Mouse (Mus musculus) gastrocnemius, adult 18-20 months (tissue): Measurements from ENCODE around the gene Fgfr2. TPM values are rescaled to one million over a fixed set of nuclear protein-coding genes. Genes with fewer than 3 reads are reported as not detected.
"Not testable (repeated sequence)": the region's sequence is repeated elsewhere in the genome, so short reads cannot be mapped to it uniquely, and the experiment has no call there.

Source experiments
- DNase-seq: peaks from one replicate; pipeline ENCODE4 v3.0.0; 2021; ENCODE audit warnings: low spot score
- total RNA-seq, 2 experiments: library from RNA; stranded (reverse); gene quantifications; 2 replicates each; pipeline ENCODE4 v1.2.3; 2021

Gene Fgfr2
- total RNA-seq, 2 experiments from 2014 or later: 0.43 to 0.88 TPM

DNA sequence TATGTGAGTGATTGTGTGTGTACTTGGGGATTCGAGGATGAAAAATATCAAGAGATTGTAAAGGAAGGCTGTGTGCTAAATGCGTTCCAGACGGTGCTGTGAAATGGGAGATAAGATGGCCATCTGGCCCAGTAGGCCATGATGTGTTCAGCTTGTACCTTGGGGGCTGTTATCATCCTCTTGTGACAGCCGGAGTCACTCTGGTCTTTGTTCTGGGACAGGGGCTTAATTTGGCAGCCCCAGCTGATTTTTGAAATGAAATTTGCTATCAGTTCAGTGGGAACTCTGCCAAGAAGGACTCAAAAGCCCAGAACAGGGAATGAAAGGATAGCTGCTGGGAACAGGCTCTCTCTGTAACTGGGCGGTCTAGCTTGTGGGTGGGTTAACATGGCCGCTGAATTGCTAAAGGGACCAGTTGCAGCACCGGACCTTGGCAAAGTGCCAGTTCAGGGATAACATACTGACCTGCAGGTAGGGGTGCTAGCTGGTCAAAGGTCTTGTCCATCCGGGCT, 2453.7 kb downstream of the Fgfr2 start:
- DNase-seq: no peak

DNA sequence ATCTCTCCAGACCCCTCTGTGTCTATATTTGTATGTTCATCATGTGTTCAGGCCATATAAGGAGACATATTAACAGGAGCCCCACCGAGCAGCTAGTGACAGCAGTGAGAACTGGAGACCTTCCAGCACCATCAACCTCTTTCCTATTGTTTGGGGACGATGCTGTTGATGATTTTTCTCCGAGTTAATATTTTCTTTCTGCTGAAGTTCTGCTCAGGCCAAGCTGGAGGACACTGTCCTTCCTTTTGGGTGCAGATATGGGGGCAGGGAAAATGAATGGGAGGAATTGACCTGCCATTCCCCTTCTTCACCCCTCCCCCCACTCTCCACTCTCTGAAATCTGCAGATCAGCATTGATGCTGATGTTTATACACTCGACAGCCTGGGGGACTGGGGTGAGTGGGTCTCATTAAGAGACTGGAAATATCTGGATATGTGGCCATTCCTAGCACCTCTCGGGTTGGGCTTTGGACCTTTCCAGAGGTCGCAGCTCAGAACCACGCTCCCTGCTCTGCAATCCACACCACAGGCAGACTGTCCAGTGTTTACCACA, 2454.3 kb downstream of the Fgfr2 start:
- DNase-seq: no peak

DNA sequence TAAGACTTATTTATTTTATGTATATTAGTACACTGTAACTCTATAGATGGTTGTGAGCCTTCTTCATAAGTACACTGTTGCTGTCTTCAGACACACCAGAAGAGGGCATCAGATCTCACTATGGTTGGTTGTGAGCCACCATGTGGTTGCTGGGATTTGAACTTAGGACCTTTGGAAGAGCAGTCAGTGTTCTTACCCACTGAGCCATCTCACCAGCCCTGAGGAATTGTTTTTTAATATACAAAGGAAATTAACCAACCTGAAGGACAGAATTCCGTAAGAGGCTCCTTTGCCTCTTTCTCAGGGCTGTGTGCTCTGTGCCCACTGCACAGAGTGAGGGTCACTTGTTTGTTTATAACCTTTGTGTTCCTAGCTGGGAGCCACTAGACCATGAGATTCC, 2455.1 kb downstream of the Fgfr2 start:
- DNase-seq: not testable (repeated sequence)

DNA sequence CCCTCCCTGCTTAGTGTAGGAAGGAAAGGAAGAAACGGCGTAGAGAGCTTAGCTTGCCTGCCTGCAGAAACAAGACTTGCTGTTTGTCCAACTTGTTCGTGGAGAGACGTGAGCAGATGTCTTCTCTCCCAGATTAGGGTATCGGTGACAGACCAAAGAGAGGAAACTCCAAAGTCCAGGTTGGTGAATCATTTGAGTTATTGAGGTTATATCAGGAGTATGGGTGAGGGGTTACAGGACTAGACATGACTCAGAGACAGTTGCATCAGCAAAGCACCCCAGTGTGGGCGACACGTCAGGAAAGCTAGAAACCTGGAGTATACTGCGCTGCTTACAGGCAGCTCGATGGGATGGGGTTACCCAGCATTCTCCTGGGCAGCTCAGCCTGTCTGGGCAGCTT, 2457.8 kb downstream of the Fgfr2 start:
- DNase-seq: no peak

DNA sequence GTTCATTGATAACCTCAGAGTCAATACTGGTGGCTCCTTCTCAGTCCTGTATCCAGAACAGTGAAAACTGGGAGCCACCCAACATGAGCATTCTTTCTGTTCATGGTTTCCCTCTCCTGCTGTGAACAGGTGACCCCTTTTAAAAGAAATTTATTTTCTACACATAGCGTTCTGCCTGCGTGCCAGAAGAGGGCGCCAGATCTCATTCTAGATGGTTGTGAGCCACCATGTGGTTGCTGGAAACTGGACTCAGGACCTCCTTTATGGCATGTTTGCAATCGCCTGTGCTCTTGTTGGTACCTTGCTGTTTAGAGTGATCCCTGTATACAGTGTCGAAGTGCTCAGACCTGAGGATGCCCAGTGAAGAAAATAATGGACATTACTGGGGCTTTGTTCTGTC, 2458.5 kb downstream of the Fgfr2 start:
- no peak for DNase-seq

DNA sequence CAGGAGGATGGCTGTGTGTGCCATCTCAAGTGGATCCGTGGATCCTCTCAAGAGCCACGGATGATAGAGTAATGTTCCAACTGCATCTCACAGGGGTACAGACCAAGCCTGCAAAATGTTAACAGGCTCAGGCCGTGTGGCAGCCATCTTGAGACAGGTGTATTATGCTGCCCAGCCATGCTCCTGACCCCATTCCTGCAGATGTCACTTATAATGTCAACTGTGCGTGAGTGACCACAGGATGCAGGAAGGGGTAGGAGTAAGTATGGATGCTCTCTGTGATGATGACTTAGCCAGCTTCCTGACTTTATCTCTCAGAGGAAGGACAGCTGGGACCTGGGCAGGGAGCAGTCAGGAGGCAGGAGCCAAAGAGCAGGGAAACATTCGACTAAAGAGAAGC, 2459.1 kb downstream of the Fgfr2 start:
- no peak for DNase-seq

DNA sequence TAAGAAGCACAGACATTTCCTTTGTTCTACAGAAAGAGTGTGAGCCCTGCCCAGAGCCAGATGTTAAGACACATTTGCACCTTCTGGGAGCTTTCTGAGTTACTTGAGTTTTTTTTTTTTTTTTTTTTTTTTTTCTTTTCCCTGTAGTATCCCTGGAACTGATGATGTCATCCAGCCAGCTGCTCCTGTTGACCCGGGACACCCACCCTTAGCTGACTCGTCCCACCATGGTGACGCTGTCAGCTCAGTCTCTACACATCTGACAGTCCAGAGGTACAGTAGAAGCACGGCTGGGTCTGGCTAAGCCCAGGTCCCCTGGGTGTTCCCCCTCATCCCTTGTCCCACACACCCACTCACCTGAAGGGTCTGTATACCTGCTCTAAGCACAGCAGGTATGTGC, 2460.3 kb downstream of the Fgfr2 start:
- DNase-seq: no peak

DNA sequence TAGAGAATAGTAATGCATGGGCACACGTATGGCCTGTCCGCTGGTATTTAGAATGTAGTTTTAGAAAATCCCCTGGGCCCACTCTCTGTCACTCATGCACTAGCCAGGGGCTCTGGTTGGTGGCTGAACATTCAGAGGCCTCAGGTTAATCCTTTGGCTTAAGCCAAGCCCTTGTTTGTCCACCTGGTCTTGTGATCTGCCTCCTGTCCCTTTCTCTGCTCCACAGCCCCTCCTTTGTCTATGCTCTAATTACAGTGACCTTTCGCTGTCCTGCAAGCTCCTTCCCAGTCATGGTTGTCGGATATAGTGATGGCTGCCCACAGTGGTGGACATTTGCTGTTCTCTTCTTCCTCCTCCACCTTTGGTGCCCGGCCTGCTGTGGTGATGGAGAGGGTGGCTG, 2460.9 kb downstream of the Fgfr2 start:
- DNase-seq: no peak

DNA sequence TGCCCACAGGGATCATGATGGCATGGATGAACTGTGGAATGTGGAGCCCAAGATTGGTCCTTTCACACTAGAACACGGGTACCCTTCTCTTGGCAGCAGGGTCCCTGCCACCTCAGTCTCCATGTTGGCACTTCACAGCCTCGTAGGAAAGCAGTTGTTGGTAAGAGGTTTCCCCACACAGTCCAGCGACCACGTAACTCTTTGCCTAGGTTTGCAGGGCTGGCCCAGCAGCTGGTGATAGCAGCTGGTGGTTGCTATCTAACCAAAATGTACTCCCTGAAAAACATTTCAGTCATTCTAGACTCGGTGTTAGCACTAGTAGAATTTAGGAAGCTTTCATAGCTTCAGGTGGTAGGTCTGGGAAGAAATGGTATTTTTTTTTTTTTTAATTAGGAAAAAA, 2464.0 kb downstream of the Fgfr2 start:
- no peak for DNase-seq

DNA sequence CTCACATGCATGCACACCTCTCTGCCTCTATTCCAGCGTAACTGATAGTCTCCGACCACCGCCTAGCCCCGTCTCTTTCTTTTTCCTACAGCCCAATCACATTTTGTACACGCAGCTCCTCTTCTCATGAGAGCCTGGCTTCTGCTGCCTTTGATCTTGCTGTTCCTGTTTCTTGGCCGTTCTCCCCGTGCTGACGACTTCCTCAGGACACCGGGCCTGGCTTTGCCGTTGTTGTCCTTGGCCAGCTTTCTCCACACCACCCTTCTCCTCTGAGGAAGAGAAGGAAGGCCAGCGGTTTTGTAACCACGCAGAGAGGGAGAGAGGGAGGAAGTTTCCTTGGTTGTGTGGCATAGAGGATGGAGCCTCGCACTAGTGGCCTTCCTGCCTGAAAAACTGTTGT, 2465.4 kb downstream of the Fgfr2 start:
- DNase-seq: peak; percentile 92

DNA sequence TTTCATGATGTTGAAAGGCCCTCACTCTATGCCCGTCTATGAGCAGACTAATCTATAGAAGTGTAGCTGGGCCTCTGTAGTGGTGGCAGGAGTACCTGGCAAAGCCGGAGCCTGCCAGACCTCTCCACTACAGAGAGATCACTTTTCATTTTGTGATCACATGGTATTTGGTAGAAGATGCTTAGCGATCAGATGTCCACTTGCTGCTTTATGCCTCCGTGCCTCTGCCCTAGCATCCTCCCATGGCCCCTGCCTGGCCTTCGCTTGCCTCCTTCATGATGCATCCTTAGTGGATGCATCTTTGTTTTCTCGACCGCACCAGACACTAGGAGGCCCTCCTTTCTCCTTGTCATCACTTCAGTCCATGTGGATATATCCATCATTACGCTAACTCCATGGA, 2466.2 kb downstream of the Fgfr2 start:
- no peak for DNase-seq

DNA sequence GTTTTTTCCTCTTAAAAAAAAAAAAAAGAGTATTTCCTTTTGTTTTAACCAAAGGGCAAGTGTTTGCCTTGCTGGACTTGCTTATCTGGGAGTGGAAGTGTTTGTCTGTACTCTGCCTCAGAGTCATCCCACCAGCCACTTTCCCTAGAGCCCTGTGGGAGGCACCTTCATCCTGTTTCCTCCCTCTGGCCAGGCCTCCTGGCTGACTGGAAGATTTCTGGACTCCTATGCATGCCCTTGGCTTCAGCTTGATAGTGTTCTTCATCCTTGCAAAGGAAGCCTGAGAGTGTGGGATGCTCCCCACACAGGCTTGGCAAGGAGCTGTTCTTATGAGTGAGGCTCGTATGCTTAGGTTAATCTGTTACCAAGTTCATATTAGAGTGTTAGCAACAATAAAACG, 2468.6 kb downstream of the Fgfr2 start:
- peak; percentile 50 for DNase-seq

DNA sequence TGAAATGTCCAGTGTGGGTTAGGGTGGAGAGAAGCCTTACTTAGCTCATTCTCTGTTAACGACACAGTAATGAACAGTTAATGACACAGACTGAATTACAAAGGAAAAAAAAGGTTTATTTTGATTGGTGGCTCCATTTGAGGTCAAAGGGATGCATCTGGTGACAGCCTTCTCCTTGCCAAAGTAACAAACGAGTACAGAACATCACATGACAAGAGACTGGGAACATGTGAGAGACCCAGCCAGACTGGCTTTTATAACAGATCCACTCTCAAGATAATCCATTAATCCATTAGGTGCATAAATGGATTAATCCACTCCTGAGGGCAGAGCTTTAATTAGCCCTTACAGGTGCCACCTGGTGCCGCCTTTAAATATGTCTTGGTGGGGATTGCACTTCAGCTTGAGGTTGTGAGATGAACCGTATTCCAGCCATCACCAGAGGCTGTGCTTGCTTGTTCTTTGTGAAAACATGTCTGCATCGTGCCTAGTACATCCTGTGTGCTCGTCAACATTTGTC, 2470.1 kb downstream of the Fgfr2 start:
- no peak for DNase-seq

DNA sequence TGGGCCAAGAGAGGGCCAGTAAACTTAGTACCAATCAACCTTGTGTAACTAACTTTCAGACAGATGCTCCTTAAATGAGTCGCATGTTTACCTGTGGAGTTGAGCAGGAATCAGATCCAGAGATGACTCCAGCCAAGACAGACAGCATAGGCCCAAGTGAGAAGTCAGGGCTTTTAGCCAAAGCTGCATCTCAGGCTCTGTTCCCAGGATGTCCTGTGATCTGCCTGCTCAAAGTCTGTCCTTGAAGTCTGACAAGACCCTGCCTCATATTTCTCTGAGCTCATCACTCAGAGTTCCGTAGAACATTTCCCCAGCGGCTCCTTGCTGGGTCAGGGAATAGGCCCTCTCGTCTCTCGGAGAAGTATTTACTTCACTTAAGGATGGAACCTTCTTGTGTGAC, 2472.5 kb downstream of the Fgfr2 start:
- DNase-seq: peak; percentile 71

DNA sequence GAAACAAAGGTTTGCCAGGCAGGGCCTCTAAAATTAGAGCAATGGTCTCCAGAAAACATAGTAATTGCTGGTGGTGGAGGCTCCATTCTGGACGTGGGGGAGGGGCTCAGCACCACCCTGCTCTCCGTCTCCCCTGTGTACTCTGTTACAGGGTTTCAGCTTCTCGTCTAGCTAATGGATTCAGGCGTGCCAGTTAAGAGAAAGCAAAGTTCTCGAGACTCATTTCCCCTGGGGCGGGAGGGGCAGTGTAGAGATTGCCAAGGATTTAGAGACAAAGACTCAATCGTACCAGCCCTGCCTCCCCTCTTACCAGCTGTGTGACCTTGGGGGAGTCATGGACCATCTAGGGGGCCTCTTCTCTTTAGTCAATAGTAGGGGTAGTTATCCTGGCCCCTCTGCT, 2473.9 kb downstream of the Fgfr2 start:
- DNase-seq: peak; percentile 67

DNA sequence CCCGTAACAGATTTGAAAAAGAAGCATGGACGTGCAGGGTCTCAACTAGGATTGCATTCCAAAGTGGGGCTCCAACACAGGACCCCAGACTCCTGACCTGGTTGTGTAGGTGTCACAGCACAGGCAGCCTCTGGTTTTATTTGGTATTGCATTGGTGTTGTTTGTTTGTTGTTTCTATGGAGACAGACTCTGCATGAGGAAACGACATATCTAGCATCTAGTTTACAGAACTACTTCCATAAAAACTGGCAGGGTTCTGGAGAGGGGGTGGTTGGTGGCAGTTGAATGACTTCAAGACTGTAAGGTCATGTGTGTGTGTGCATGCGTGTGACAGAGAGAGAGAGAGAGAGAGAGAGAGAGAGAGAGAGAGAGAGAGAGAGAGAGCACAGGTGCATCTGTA, 2475.1 kb downstream of the Fgfr2 start:
- DNase-seq: no peak

DNA sequence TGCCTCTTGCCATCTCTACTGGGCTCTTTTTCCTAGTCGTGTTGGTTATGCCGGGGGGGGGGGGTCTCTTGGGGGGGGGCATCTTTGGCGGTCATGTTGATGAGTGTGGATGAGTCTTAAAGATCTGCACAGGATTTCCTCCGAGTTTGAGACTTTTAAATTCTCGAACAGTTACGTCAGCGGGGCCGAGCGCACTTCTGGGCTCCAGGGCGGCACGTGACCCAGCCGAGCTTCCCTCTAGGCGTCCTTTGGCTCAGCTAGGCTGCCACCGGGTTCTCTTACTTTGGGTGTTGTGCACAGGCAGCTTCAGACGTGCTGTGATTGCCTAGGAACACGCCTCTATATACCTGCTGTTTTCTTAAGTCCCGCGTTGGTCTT, 2476.4 kb downstream of the Fgfr2 start:
- DNase-seq: peak; percentile 84

DNA sequence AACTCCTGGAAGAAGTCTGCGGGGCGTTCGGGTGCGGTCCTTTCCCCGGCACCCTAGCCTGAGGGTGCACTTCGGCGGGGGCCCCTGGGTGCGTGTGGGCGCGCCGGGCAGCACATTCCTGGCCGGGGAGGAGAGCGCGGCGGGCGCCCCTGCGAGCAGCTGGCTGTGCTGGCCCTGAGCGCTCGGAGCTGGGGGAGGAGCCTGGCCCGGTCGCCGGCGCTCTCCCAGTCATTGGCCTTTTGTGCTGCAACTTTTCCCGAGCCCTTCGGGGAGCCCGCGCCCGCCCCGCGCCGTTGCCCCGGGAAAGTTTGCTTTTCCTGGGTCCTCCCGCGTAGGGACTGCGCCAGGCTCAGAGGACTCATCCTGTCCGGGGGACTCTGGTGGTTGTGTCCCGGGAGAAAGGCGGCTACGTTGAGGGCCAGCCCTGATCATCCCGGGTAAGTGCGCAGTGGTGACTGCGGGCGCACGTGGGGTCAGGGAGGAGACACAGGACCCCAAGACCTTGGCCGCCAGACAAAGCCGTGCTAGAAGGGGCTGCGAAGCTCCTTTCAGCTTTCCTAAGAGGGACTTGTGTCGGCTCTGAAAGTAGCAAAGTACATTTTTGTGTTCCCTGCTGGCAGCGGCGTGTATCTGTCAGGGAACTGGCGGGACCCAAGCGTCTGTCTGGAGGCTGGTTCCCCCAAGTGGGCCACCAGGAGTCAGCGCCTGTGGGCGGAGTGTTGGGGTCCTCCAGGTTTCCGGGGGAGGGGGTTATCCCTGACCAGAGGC, 2477.0 kb downstream of the Fgfr2 start:
- peak; percentile 82 for DNase-seq

DNA sequence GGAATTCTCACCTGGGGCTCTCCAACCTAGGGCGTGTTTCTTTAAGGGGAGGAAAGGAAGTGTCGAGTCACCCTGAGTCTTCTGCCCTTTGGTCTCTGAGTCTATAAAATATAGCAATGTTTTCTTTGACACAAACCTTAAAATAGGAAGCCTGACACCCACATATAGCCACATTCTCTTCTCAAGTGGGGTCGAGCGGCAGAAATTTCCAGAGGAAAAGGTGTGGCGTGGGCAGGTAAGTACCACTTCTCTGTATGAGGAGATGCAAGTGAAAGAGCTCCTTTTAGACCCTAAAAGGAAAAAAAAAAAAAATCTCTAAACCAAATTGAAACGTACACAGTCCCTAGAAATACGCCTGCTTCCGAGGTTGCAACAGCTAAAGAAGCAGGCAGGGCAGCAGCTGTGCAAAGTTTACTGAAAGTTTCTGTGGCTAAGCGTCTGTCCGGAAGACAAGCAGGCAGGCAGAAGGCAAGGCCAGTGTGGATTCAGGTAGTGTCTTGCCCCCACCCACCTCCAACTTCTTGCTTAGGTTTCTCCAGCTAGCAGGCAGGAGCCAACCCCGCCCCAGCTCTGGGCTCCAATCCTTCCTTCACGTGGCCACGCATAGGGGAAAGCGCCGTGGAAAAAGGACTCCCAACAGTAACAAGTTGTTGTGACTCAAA, 2477.7 kb downstream of the Fgfr2 start:
- DNase-seq: no peak

DNA sequence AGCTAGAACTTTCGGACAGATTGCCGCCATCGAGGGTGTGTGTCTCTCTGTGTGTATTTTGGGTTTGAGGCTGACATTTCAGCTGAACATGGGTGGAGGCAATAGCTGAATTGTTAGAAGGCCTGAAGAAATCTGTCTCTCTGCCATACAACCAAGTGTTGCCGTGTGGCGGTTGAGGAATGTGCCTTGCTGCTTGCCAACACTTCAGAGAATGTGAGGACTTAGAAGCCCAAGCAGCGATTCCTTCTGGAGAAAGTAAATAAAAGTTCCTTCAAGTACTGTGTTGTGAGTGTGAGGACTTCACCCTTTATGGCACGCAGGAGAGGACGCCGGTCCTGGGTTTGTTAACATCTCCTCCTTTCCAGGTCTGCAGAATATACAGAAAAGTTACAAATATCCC, 2482.5 kb downstream of the Fgfr2 start:
- no peak for DNase-seq

DNA sequence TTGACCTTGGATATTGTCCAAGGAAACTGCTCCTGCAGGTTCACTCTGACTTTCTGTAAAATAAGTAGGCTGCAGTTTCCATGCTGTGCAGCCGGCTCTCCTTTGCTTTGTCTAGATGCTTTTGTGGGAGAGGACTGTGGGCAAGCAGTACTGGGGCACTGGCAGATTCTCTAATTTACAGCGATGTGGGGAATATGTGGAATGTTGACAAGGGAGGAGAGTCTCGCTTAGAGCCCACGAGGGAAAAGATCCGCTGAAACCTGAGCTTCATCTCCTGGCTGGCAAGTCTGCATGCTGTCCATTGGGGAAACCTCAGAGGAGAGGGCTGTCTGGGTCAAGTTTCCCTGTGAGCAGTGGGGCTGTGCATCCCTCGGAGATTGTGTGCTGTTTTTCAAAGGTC, 2485.3 kb downstream of the Fgfr2 start:
- no peak for DNase-seq

DNA sequence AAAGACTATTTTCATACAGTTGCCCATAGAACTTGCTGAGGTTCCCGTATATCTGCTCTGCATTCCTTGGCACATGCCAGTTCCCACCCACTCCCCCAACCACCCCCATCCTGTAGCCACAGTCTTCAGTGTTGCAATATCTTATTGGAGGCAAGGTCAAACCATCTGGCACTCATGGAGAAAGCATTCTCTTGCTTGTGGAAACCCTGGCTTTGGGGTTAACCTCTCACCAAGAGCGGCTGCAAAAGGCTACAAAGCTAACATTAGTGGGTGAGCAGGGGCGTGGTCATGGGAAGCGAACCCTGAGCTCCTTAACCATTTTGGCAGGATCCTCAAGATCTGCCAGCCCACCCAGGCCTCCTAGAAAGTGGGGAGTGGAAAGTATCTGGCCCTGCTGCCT, 2486.2 kb downstream of the Fgfr2 start:
- DNase-seq: no peak

DNA sequence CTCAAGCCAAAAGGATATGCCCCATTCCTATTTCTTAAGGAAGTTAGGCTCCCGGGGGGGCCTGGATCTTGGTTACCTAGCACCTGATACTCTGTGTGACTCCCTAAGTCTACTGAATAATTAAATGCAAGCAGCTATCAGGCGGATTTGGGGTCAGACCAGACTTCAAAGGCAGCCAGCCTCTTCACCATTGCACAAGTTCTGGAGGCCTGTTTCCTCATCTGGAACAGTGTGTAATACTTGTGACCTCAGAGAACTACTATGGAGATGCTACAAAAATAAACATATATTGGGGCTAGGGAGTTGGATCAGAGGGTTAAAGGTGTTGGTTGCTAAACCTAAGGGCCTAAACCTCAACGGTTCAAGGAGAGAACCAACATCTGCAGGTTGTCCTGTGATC, 2486.9 kb downstream of the Fgfr2 start:
- no peak for DNase-seq
